Mouse (Mus musculus): ENCODE measurements around the gene Rcsd1. TPM values are rescaled to one million over a fixed set of nuclear protein-coding genes. Genes with fewer than 3 reads are reported as not detected.
A peak's percentile ranks its signal among the peaks of the same experiment; 100 is the strongest.

Gene Rcsd1
- total and polyA plus RNA-seq, 2 experiments from 2014 or later = 94.0 to 116 TPM

DNA sequence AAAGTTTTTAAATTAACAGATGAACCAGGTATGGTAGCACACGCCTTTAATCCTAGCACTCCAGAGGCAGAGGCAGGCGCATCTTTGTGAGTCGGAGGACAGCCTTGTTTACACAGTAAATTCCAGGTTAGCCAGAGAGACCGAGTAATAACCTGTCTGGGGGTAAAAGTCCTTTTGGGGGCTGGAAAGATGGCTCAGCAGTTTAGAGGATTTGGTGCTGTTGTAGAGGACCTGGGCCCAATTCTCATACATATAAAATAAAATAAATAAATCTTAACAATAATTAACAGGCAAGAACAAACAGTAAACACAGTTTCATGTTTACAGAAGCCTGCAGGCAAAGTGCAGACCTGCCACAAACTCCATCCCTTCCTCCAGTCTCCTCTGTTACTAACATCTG lies 100.7 kb downstream of the Rcsd1 start:
- ATAC-seq (ENCODE audit: insufficient read depth, low read depth) (no peak), DNase-seq (ENCODE audit: low spot score) (no peak)
- no peak overlapping the region for H3K4me2 ChIP-seq (ENCODE audit: low read depth, low read length)
- H3K4me1 ChIP-seq (ENCODE audit: control insufficient read depth, insufficient read depth) = peaks cover 8% of the 10 kb centered on the region
- TF ChIP-seq EP300 (IDR thresholded peaks at IDR 0.05; ENCODE audit: low read depth) = no peak
- TF ChIP-seq CTCF (IDR thresholded peaks at IDR 0.05; ENCODE audit: low read depth) = no peak
- no peak overlapping the region for H3K27ac ChIP-seq (ENCODE audit: low read depth)
- H3K9ac ChIP-seq (replicated peaks; ENCODE audit: low read depth, low read length) = no peak overlapping the region
- peaks cover 29% of the 10 kb centered on the region; the same call in 1 of the 2 replicates for H3K36me3 ChIP-seq (replicated peaks; ENCODE audit: control insufficient read depth, insufficient read depth, low read length)
- H3K4me3 ChIP-seq (ENCODE audit: low read depth, low read length) = no peak overlapping the region
- H3K9me3 ChIP-seq (replicated peaks; ENCODE audit: control insufficient read depth, low read length) = no peaks in the 10 kb centered on the region
- WGBS = 89% methylated on average over 4 of the region's 4 CpGs
- H3K27me3 ChIP-seq (ENCODE audit: control insufficient read depth, insufficient read depth, low read length) = no peaks in the 10 kb centered on the region

DNA sequence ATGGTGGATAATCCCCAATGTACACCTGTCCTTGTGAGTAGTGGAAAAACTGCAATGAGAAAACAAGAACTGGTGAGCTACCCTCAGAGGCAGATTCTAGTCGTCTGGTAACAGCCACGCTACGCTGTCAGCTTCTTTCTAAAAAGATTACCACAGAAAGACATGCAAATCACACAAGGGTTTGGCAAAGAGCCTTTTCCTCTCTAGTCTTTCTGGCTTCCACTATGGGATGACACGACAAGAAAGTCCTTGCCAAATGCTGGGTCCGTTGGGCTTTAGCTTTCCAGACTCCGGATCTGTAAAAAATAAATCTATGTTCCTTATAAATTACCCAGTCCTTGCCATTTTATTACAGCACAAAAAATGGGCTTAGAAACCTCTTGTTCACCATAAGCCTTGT lies 103.8 kb downstream of the Rcsd1 start:
- no peak for DNase-seq (ENCODE audit: low spot score)
- no peak overlapping the region for H3K9ac ChIP-seq (replicated peaks; ENCODE audit: low read depth, low read length)
- peaks cover 10% of the 10 kb centered on the region for H3K4me1 ChIP-seq (ENCODE audit: control insufficient read depth, insufficient read depth)
- H3K36me3 ChIP-seq (replicated peaks; ENCODE audit: control insufficient read depth, insufficient read depth, low read length) = peaks cover 45% of the 10 kb centered on the region
- H3K4me2 ChIP-seq (ENCODE audit: low read depth, low read length) = no peak overlapping the region
- 71% methylated on average over 6 of the region's 6 CpGs for WGBS
- no peak overlapping the region for H3K27ac ChIP-seq (ENCODE audit: low read depth)
- TF ChIP-seq EP300 (IDR thresholded peaks at IDR 0.05; ENCODE audit: low read depth) (no peak), CTCF (IDR thresholded peaks at IDR 0.05; ENCODE audit: low read depth) (no peak)
- no peak overlapping the region for H3K4me3 ChIP-seq (ENCODE audit: low read depth, low read length)
- no peaks in the 10 kb centered on the region for H3K27me3 ChIP-seq (ENCODE audit: control insufficient read depth, insufficient read depth, low read length)
- no peaks in the 10 kb centered on the region for H3K9me3 ChIP-seq (replicated peaks; ENCODE audit: control insufficient read depth, low read length)
- ATAC-seq (ENCODE audit: insufficient read depth, low read depth) = no peak

DNA sequence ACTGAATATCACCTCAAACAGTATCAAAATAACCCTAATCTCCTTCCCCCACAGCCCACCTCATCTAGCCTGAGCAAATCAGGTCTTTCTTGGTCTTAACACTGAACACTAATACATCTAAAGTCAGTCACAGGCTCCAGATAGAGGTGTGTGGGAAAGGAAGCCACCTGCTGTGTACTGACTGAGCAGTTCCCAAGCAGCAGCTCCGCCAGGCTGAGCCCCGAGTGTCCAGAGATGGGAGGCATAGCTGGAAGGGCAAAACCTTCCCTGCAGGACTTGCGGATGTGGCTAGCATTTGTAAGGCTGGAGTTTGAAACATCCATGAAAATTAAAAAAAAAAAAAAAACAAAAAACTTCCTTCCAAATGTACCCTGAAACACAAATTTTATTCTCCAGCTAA lies 104.4 kb downstream of the Rcsd1 start:
- H3K4me3 ChIP-seq (ENCODE audit: low read depth, low read length) = no peak overlapping the region
- H3K36me3 ChIP-seq (replicated peaks; ENCODE audit: control insufficient read depth, insufficient read depth, low read length) = peaks cover 45% of the 10 kb centered on the region
- H3K27me3 ChIP-seq (ENCODE audit: control insufficient read depth, insufficient read depth, low read length) = no peaks in the 10 kb centered on the region
- DNase-seq (ENCODE audit: low spot score) = no peak
- no peak overlapping the region for H3K4me2 ChIP-seq (ENCODE audit: low read depth, low read length)
- TF ChIP-seq CTCF (IDR thresholded peaks at IDR 0.05; ENCODE audit: low read depth) (no peak), EP300 (IDR thresholded peaks at IDR 0.05; ENCODE audit: low read depth) (no peak)
- H3K9me3 ChIP-seq (replicated peaks; ENCODE audit: control insufficient read depth, low read length) = no peaks in the 10 kb centered on the region
- H3K9ac ChIP-seq (replicated peaks; ENCODE audit: low read depth, low read length) = no peak overlapping the region
- H3K4me1 ChIP-seq (ENCODE audit: control insufficient read depth, insufficient read depth) = peaks cover 8% of the 10 kb centered on the region
- H3K27ac ChIP-seq (ENCODE audit: low read depth) = no peak overlapping the region
- ATAC-seq (ENCODE audit: insufficient read depth, low read depth) = no peak
- WGBS = 89% methylated on average over 3 of the region's 3 CpGs

DNA sequence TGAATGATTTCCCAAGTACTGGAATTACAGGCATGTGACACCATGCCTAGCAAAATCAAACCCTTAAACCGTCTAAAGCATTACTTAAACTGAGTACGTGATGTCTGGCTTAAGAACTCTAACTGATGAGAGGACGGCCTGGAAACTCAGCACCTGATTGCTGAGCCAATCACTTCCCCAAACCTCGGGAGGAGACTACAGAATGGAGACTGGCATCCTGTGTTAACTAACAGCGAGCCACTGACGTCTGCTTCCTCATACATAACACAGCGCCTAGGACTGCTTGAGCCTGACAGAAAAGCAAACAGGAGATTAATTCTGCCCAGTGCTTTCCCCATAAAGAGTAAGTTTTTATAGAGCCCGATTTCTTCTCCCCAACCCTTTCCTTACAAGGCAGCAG lies 105.4 kb downstream of the Rcsd1 start:
- H3K4me1 ChIP-seq (ENCODE audit: control insufficient read depth, insufficient read depth) = peaks cover 8% of the 10 kb centered on the region; the same call in 1 of the 2 replicates
- H3K9ac ChIP-seq (replicated peaks; ENCODE audit: low read depth, low read length) = no peak overlapping the region
- no peak for DNase-seq (ENCODE audit: low spot score)
- ATAC-seq (ENCODE audit: insufficient read depth, low read depth) = no peak
- 50% methylated on average over 8 of the region's 8 CpGs for WGBS
- H3K4me2 ChIP-seq (ENCODE audit: low read depth, low read length) = no peak overlapping the region
- H3K4me3 ChIP-seq (ENCODE audit: low read depth, low read length) = no peak overlapping the region
- H3K27me3 ChIP-seq (ENCODE audit: control insufficient read depth, insufficient read depth, low read length) = no peaks in the 10 kb centered on the region
- H3K27ac ChIP-seq (ENCODE audit: low read depth) = peak overlapping the region; percentile 30; the same call in 1 of the 2 replicates
- no peak for TF ChIP-seq EP300 (IDR thresholded peaks at IDR 0.05; ENCODE audit: low read depth)
- TF ChIP-seq CTCF (IDR thresholded peaks at IDR 0.05; ENCODE audit: low read depth) = no peak
- H3K9me3 ChIP-seq (replicated peaks; ENCODE audit: control insufficient read depth, low read length) = no peaks in the 10 kb centered on the region
- H3K36me3 ChIP-seq (replicated peaks; ENCODE audit: control insufficient read depth, insufficient read depth, low read length) = peaks cover 45% of the 10 kb centered on the region

DNA sequence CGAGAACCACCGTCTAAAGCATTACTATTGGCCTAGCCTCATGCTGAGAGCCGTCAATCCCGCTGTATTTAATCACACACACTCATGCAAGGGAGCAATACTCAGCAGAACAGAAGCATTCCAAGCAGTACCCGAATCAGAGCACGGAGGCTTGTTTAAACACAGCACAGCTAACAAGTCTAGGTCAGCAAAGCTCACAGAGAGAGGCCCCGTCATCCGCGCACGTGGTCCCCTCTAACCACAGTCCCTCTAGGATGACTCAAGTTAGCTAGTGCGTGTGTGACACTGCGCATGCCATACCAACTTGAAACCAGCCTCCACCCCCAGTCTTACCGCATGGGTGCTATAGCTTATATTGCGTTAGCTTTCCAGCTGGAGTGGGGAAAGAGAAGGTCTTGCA lies 106.3 kb downstream of the Rcsd1 start:
- TF ChIP-seq EP300 (IDR thresholded peaks at IDR 0.05; ENCODE audit: low read depth) = no peak
- no peak for TF ChIP-seq CTCF (IDR thresholded peaks at IDR 0.05; ENCODE audit: low read depth)
- peaks cover 47% of the 10 kb centered on the region for H3K36me3 ChIP-seq (replicated peaks; ENCODE audit: control insufficient read depth, insufficient read depth, low read length)
- no peaks in the 10 kb centered on the region for H3K27me3 ChIP-seq (ENCODE audit: control insufficient read depth, insufficient read depth, low read length)
- ATAC-seq (ENCODE audit: insufficient read depth, low read depth) (no peak), DNase-seq (ENCODE audit: low spot score) (no peak)
- peaks cover 8% of the 10 kb centered on the region; the same call in 1 of the 2 replicates for H3K4me1 ChIP-seq (ENCODE audit: control insufficient read depth, insufficient read depth)
- no peak overlapping the region for H3K27ac ChIP-seq (ENCODE audit: low read depth)
- no peak overlapping the region for H3K4me3 ChIP-seq (ENCODE audit: low read depth, low read length)
- no peak overlapping the region for H3K9ac ChIP-seq (replicated peaks; ENCODE audit: low read depth, low read length)
- no peak overlapping the region for H3K4me2 ChIP-seq (ENCODE audit: low read depth, low read length)
- H3K9me3 ChIP-seq (replicated peaks; ENCODE audit: control insufficient read depth, low read length) = no peaks in the 10 kb centered on the region
- WGBS = 91% methylated on average over 14 of the region's 14 CpGs

DNA sequence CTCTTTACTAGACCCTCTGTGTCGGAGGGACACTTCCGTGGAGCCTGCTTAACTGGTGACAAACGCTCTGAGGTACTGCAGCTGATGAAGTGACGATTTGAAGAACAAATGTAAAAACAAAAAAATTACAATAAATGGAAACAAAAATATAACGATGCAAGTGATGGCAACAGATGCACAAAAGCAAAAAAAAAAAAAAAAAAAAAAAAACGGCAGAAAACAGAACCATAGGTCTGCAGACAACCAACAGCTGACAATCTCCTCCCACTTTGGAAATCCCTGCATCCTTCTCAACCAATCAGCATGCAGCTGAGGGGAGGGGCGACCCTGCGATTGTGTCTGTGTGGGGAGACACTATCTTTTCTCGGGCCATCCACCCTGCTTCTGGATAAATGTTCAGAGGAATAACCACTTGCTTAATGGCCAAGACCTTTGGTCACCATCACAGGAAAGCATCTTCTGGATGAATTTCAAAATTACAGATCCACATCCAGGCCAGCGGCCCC lies 107.7 kb downstream of the Rcsd1 start:
- no peaks in the 10 kb centered on the region for H3K9me3 ChIP-seq (replicated peaks; ENCODE audit: control insufficient read depth, low read length)
- H3K4me2 ChIP-seq (ENCODE audit: low read depth, low read length) = no peak overlapping the region
- no peak for TF ChIP-seq EP300 (IDR thresholded peaks at IDR 0.05; ENCODE audit: low read depth)
- no peak for TF ChIP-seq CTCF (IDR thresholded peaks at IDR 0.05; ENCODE audit: low read depth)
- H3K27me3 ChIP-seq (ENCODE audit: control insufficient read depth, insufficient read depth, low read length) = no peaks in the 10 kb centered on the region
- H3K27ac ChIP-seq (ENCODE audit: low read depth) = no peak overlapping the region
- WGBS = 76% methylated on average over 10 of the region's 10 CpGs
- DNase-seq (ENCODE audit: low spot score) (no peak), ATAC-seq (ENCODE audit: insufficient read depth, low read depth) (no peak)
- H3K9ac ChIP-seq (replicated peaks; ENCODE audit: low read depth, low read length) = no peak overlapping the region
- peaks cover 8% of the 10 kb centered on the region; the same call in 1 of the 2 replicates for H3K4me1 ChIP-seq (ENCODE audit: control insufficient read depth, insufficient read depth)
- no peak overlapping the region for H3K4me3 ChIP-seq (ENCODE audit: low read depth, low read length)
- peaks cover 41% of the 10 kb centered on the region for H3K36me3 ChIP-seq (replicated peaks; ENCODE audit: control insufficient read depth, insufficient read depth, low read length)

Small RNA genes within 50 kb of the gene (microRNA-seq; reads per million reads assigned to microRNA genes)
- gene Gm44458 = not detected

Other genes with a start within 250 kb of the Rcsd1 start
- gene Dcaf6, start 249.3 kb downstream of the Rcsd1 start, total RNA-seq (2014; rRNA removed; ENCODE audit: low replicate concordance) = 24.1 and 36.8 TPM in 2 replicates
- gene Dcaf6, start 249.3 kb downstream of the Rcsd1 start, polyA plus RNA-seq (2015; fragmentation: Nextera tagmentation; extraction: Ambion mirVana) = 19.2 and 21.5 TPM in 2 replicates
- gene Mpc2, start 249.1 kb downstream of the Rcsd1 start, total RNA-seq (2014; rRNA removed; ENCODE audit: low replicate concordance) = 299 and 382 TPM in 2 replicates
- 840 and 915 TPM in 2 replicates for gene Mpc2, start 249.1 kb downstream of the Rcsd1 start, polyA plus RNA-seq (2015; fragmentation: Nextera tagmentation; extraction: Ambion mirVana)
- not detected in 2 replicates for gene Adcy10, start 224.6 kb downstream of the Rcsd1 start, total RNA-seq (2014; rRNA removed; ENCODE audit: low replicate concordance)
- gene Adcy10, start 224.6 kb downstream of the Rcsd1 start, polyA plus RNA-seq (2015; fragmentation: Nextera tagmentation; extraction: Ambion mirVana) = not detected in 2 replicates
- gene Mpzl1, start 75.2 kb downstream of the Rcsd1 start, total RNA-seq (2014; rRNA removed; ENCODE audit: low replicate concordance) = 16.6 and 17.9 TPM in 2 replicates
- 57.1 and 57.5 TPM in 2 replicates for gene Mpzl1, start 75.2 kb downstream of the Rcsd1 start, polyA plus RNA-seq (2015; fragmentation: Nextera tagmentation; extraction: Ambion mirVana)
- gene Creg1, start 54.0 kb upstream of the Rcsd1 start, total RNA-seq (2014; rRNA removed; ENCODE audit: low replicate concordance) = 29.1 and 32.4 TPM in 2 replicates
- 62.1 and 75.2 TPM in 2 replicates for gene Creg1, start 54.0 kb upstream of the Rcsd1 start, polyA plus RNA-seq (2015; fragmentation: Nextera tagmentation; extraction: Ambion mirVana)
- gene Cd247, start 78.9 kb upstream of the Rcsd1 start, total RNA-seq (2014; rRNA removed; ENCODE audit: low replicate concordance) = 3.9 TPM in 1 of 2 replicates, not detected in the other
- 0.26 and 0.41 TPM in 2 replicates for gene Cd247, start 78.9 kb upstream of the Rcsd1 start, polyA plus RNA-seq (2015; fragmentation: Nextera tagmentation; extraction: Ambion mirVana)